In the genomic region with DNA sequence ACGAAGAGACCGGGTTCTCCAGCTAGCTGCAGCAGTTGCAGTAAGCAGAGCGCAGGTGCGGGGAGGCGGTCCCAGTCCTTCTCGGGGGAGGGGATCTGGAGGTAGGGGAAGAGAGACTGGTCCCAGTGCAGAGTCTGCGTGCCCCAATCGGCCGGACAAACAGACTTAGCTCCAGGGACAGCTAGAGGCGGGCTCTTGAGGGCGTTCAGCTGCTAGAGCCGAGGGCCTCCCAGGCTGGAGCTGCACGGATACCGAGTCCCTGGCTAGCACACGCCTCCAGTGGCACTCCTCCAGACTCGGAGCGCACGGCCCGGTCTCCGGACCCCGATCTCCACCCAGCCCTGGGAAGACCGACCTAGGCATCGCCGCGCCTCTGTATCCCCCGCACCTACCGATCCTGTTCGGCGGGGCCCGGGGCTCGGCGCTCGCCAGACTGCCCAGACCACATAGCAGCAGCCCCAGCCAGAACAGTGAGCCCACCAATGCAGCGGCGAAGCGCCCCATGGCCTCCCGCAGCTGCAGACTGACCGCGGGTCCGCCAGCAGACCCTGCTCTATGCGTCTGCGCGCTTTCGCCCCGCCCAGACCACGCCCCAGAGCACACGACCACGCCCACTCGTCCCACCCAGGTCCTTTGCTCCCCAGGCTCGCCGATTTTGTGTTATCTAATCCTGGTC, we compare ENCODE assay signal across 8 mouse cellular contexts. TPM values are rescaled to one million over a fixed set of nuclear protein-coding genes. Genes with fewer than 3 reads are reported as not detected.
DNase-seq lines count a peak whose midpoint lies in the region; ATAC-seq and TF ChIP-seq lines count a peak whose summit lies in the region.

A gene (minus strand): TSS at position 574 of the 676 bp plus-strand sequence.

- DNase-seq in c-Kit-positive CD71-positive TER-119-positive erythroid progenitor cells, embryonic 14.5 days (ENCODE audit: low spot score), result peak; percentile 78
- peak; percentile 89 to 94 for DNase-seq in kidney, postnatal 36 days
- peak; percentile 66 to 72 (median 69) for DNase-seq in liver, embryonic 14.5 days (ENCODE audit: low read depth in 3 of 3, low spot score in 3 of 3)
- DNase-seq in neural tube, embryonic 11.5 days (ENCODE audit: low spot score), result peak; percentile 93

- TF ChIP-seq CTCF in E14TG2a.4 (conservative IDR thresholded peaks at IDR 0.05; ENCODE audit: low read length), result no peak
- no peak for TF ChIP-seq CTCF in liver, embryonic 14.5 days (IDR thresholded peaks at IDR 0.05; ENCODE audit: low read depth)

- H3K4me3 ChIP-seq in E14TG2a.4 (replicated peaks; ENCODE audit: low read length), result peak within 1 kb of the TSS; percentile 99
- H3K4me3 ChIP-seq in forebrain, embryonic 12.5 days (replicated peaks), result peak within 1 kb of the TSS; percentile 93
- H3K4me3 ChIP-seq in heart, embryonic 16.5 days (ENCODE audit: low read length), result peak within 1 kb of the TSS; percentile 81
- H3K4me3 ChIP-seq in liver, embryonic 14.5 days (ENCODE audit: insufficient read depth in 1 of 2, low read depth in 2 of 2, low read length in 2 of 2), result peak within 1 kb of the TSS; percentile 67 to 86
- peak within 1 kb of the TSS; percentile 77 for H3K4me3 ChIP-seq in neural tube, embryonic 11.5 days (ENCODE audit: low read depth, low read length)
- H3K4me3 ChIP-seq in stomach, embryonic 16.5 days (replicated peaks; ENCODE audit: low read length), result peak within 1 kb of the TSS; percentile 99

- H3K27ac ChIP-seq in forebrain, embryonic 12.5 days, result peak within 1 kb of the TSS; percentile 92
- H3K27ac ChIP-seq in heart, embryonic 16.5 days (ENCODE audit: low read length), result peak within 1 kb of the TSS; percentile 84
- H3K27ac ChIP-seq in liver, embryonic 14.5 days, result no peak within 1 kb of the TSS
- peak within 1 kb of the TSS; percentile 81 for H3K27ac ChIP-seq in neural tube, embryonic 11.5 days (ENCODE audit: low read depth, low read length)
- H3K27ac ChIP-seq in stomach, embryonic 16.5 days (ENCODE audit: low read length), result peak within 1 kb of the TSS; percentile 94

- H3K36me3 ChIP-seq in E14TG2a.4 (ENCODE audit: insufficient read depth, low read length), result peaks cover 22% of the 10 kb centered on the region
- H3K36me3 ChIP-seq in forebrain, embryonic 12.5 days (replicated peaks), result peaks cover 20% of the 10 kb centered on the region
- peaks cover 8% of the 10 kb centered on the region for H3K36me3 ChIP-seq in heart, embryonic 16.5 days (ENCODE audit: control insufficient read depth, insufficient read depth)
- peaks cover 6% of the 10 kb centered on the region for H3K36me3 ChIP-seq in liver, embryonic 14.5 days (replicated peaks; ENCODE audit: control insufficient read depth, insufficient read depth, low read depth)
- H3K36me3 ChIP-seq in neural tube, embryonic 11.5 days (ENCODE audit: control insufficient read depth, insufficient read depth, low read length), result peaks cover 4% of the 10 kb centered on the region
- H3K36me3 ChIP-seq in stomach, embryonic 16.5 days (ENCODE audit: control insufficient read depth, insufficient read depth, low read length), result peaks cover 3% of the 10 kb centered on the region; the same call in 1 of the 2 replicates

- H3K4me1 ChIP-seq in E14TG2a.4 (replicated peaks; ENCODE audit: low read depth, low read length), result peaks cover 32% of the 10 kb centered on the region
- peaks cover 34% of the 10 kb centered on the region for H3K4me1 ChIP-seq in forebrain, embryonic 12.5 days
- H3K4me1 ChIP-seq in heart, embryonic 16.5 days (ENCODE audit: control insufficient read depth, insufficient read depth, low read length), result peaks cover 27% of the 10 kb centered on the region
- peaks cover 11 to 20% of the 10 kb centered on the region in 2 experiments; a peak in 3 of 4 replicates for H3K4me1 ChIP-seq in liver, embryonic 14.5 days (replicated peaks; ENCODE audit: control insufficient read depth in 2 of 2, insufficient read depth in 2 of 2, low read length in 1 of 2)
- H3K4me1 ChIP-seq in neural tube, embryonic 11.5 days (ENCODE audit: control insufficient read depth, insufficient read depth, low read length), result peaks cover 8% of the 10 kb centered on the region
- H3K4me1 ChIP-seq in stomach, embryonic 16.5 days (ENCODE audit: control insufficient read depth, insufficient read depth, low read length), result peaks cover 30% of the 10 kb centered on the region

- peaks cover 22% of the 10 kb centered on the region for H3K27me3 ChIP-seq in E14TG2a.4 (ENCODE audit: insufficient read depth, low read length)
- 0 out of 2 replicates have a peak, but pooled peaks cover 4% of the 10 kb centered on the region for H3K27me3 ChIP-seq in forebrain, embryonic 12.5 days
- H3K27me3 ChIP-seq in heart, embryonic 16.5 days (ENCODE audit: control insufficient read depth, insufficient read depth, low read length), result no peaks in the 10 kb centered on the region
- H3K27me3 ChIP-seq in liver, embryonic 14.5 days (ENCODE audit: control insufficient read depth, insufficient read depth, low read length), result no peaks in the 10 kb centered on the region; the same call in 1 of the 2 replicates
- H3K27me3 ChIP-seq in neural tube, embryonic 11.5 days (ENCODE audit: control insufficient read depth, insufficient read depth, low read length), result no peaks in the 10 kb centered on the region
- H3K27me3 ChIP-seq in stomach, embryonic 16.5 days (ENCODE audit: control insufficient read depth, insufficient read depth, low read length), result no peaks in the 10 kb centered on the region

- peak within 1 kb of the TSS; percentile 88 for H3K4me2 ChIP-seq in forebrain, embryonic 12.5 days
- peak within 1 kb of the TSS; percentile 88 for H3K4me2 ChIP-seq in heart, embryonic 16.5 days (ENCODE audit: low read depth, low read length)
- peak within 1 kb of the TSS; percentile 68 for H3K4me2 ChIP-seq in liver, embryonic 14.5 days (ENCODE audit: low read depth)
- peak within 1 kb of the TSS; percentile 57 for H3K4me2 ChIP-seq in neural tube, embryonic 11.5 days (ENCODE audit: low read depth)
- H3K4me2 ChIP-seq in stomach, embryonic 16.5 days (ENCODE audit: low read depth, low read length), result peak within 1 kb of the TSS; percentile 92

- WGBS in forebrain, embryonic 12.5 days, result under 1% methylated on average over 51 of the region's 51 CpGs
- under 1% methylated on average over 51 of the region's 51 CpGs for WGBS in heart, embryonic 16.5 days
- under 1% methylated on average over 48 of the region's 51 CpGs for WGBS in liver, embryonic 14.5 days (ENCODE audit: insufficient replicate concordance)
- under 1% methylated on average over 48 of the region's 51 CpGs for WGBS in neural tube, embryonic 11.5 days
- 0% methylated on average over 51 of the region's 51 CpGs for WGBS in stomach, embryonic 16.5 days

- ATAC-seq in forebrain, embryonic 12.5 days (ENCODE audit: low FRiP score), result peak; percentile 96
- ATAC-seq in heart, embryonic 16.5 days (replicated peaks; ENCODE audit: extremely low read depth, insufficient read depth, low FRiP score), result peak; percentile 97
- peak; percentile 90 for ATAC-seq in liver, embryonic 14.5 days (ENCODE audit: insufficient read depth)
- ATAC-seq in neural tube, embryonic 11.5 days (ENCODE audit: insufficient read depth, low FRiP score, low TSS enrichment), result peak; percentile 96
- ATAC-seq in stomach, embryonic 16.5 days (ENCODE audit: insufficient read depth, low FRiP score), result peak; percentile 95

- H3K9ac ChIP-seq in forebrain, embryonic 12.5 days, result peak within 1 kb of the TSS; percentile 91
- H3K9ac ChIP-seq in heart, embryonic 16.5 days (ENCODE audit: low read length), result peak within 1 kb of the TSS; percentile 81
- H3K9ac ChIP-seq in liver, embryonic 14.5 days (replicated peaks), result peak within 1 kb of the TSS; percentile 69
- H3K9ac ChIP-seq in neural tube, embryonic 11.5 days (ENCODE audit: low read length), result peak within 1 kb of the TSS; percentile 81
- peak within 1 kb of the TSS; percentile 93 for H3K9ac ChIP-seq in stomach, embryonic 16.5 days (ENCODE audit: low read length)

- TF ChIP-seq EP300 in liver, embryonic 14.5 days (IDR thresholded peaks at IDR 0.05; ENCODE audit: low read depth), result no peak

- no peaks in the 10 kb centered on the region for H3K9me3 ChIP-seq in E14TG2a.4 (ENCODE audit: low read length)
- no peaks in the 10 kb centered on the region for H3K9me3 ChIP-seq in forebrain, embryonic 12.5 days
- no peaks in the 10 kb centered on the region for H3K9me3 ChIP-seq in heart, embryonic 16.5 days (replicated peaks; ENCODE audit: control insufficient read depth, low read length)
- no peaks in the 10 kb centered on the region for H3K9me3 ChIP-seq in liver, embryonic 14.5 days (ENCODE audit: control insufficient read depth, low read length)
- H3K9me3 ChIP-seq in neural tube, embryonic 11.5 days (ENCODE audit: control insufficient read depth, low read length), result no peaks in the 10 kb centered on the region
- no peaks in the 10 kb centered on the region for H3K9me3 ChIP-seq in stomach, embryonic 16.5 days (replicated peaks; ENCODE audit: control insufficient read depth, low read length)

RNA-seq across cellular contexts. Expression of the gene that starts here (rescaled TPM):
- 99.8 and 106 TPM in 2 replicates for polyA plus RNA-seq in forebrain, embryonic 12.5 days (2016; fragmentation: Nextera tagmentation; extraction: Ambion mirVana)
- 55.5 and 56.6 TPM in 2 replicates for polyA plus RNA-seq in heart, embryonic 16.5 days (2015; fragmentation: Nextera tagmentation; extraction: Ambion mirVana)
- 17.7 and 22.0 TPM in 2 replicates for polyA plus RNA-seq in liver, embryonic 14.5 days (2012; rRNA removed)
- polyA plus RNA-seq in liver, embryonic 14.5 days (2014; fragmentation: Nextera tagmentation; extraction: Ambion mirVana), result 37.7 and 39.4 TPM in 2 replicates
- 105 and 107 TPM in 2 replicates for polyA plus RNA-seq in neural tube, embryonic 11.5 days (2014; fragmentation: Nextera tagmentation; extraction: Ambion mirVana)
- polyA plus RNA-seq in stomach, embryonic 16.5 days (2015; fragmentation: Nextera tagmentation; extraction: Ambion mirVana), result 119 and 131 TPM in 2 replicates
